Mouse (Mus musculus) heart, adult 2 months (tissue): ENCODE data around the gene Paqr4.

Source experiments
- CTCF ChIP-seq: fragments of 200-600 bp; IDR thresholded peaks from 2 replicates; pipeline ENCODE4 v1.8.1; 2022; ENCODE audit warnings: antibody characterized with exemption, mild to moderate bottlenecking, moderate library complexity
- EP300 ChIP-seq: fragments of 200-500 bp; IDR thresholded peaks from 2 replicates; pipeline ENCODE4 v1.6.1; 2011; ENCODE audit warnings: low read depth, low read length, control low read depth; ENCODE audit not compliant: insufficient read depth

GRCm38 (mm10) chr17:23699131-23700077, 41.3 kb downstream of the Paqr4 start:
- peak; percentile 37 for TF ChIP-seq CTCF
- TF ChIP-seq EP300 = no peak
